In the genomic region with DNA sequence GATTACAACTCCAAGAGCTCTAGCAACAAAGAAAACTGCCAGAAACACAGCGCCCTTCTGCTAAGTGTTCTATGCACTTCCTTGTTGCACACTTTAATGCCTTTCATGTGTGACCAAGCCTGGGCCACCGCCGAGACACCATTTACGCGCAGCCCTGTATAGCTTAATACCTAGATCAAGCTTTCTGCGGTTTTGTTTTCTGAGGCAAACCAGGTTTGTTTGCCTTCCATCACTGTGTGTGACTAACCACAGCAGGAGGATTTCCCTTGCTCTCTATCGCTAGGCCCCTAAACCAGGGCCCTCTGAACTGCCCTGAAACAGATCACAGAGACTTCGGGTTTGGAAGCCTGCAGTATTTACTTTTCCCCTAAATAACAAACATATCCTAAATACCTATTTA, we compare ENCODE assay signal across 21 mouse cellular contexts.
DNase-seq lines count a peak whose midpoint lies in the region; ATAC-seq lines count a peak whose summit lies in the region.
"Had no signal": no experiment of that assay in that cellular context is flagged by ENCODE, and none has a peak within 500 bp of the region (broad histone marks: within the 10 kb centered on the region; RNA-seq: fewer than 3 reads in every experiment).

No protein-coding gene starts in this region.

- ATAC-seq in embryonic facial prominence, embryonic 13.5 days (ENCODE audit: insufficient number of reproducible peaks, insufficient read depth, low FRiP score, low TSS enrichment, low read depth) = no peak
- peak; percentile 35; the same call in 1 of the 2 replicates for ATAC-seq in stomach, embryonic 16.5 days (ENCODE audit: insufficient read depth, low FRiP score)
- ATAC-seq: forebrain, embryonic 13.5 days; forebrain, postnatal 0 days; intestine, embryonic 15.5 days; Patski had no signal

- WGBS in embryonic facial prominence, embryonic 13.5 days = 35% methylated on average over 8 of the region's 8 CpGs
- WGBS in embryonic facial prominence, embryonic 10.5 days = 78% methylated on average over 8 of the region's 8 CpGs
- WGBS in stomach, embryonic 16.5 days = 60% methylated on average over 8 of the region's 8 CpGs

- no peak overlapping the region for H3K4me3 ChIP-seq in embryonic facial prominence, embryonic 13.5 days
- no peak overlapping the region for H3K4me3 ChIP-seq in embryonic facial prominence, embryonic 10.5 days
- H3K4me3 ChIP-seq in stomach, embryonic 16.5 days (replicated peaks; ENCODE audit: low read length) = no peak overlapping the region
- H3K4me3 ChIP-seq: embryonic facial prominence, embryonic 12.5 days; forebrain, embryonic 13.5 days; heart, embryonic 12.5 days; hindbrain, embryonic 10.5 days; intestine, embryonic 15.5 days had no signal

- H3K36me3 ChIP-seq in embryonic facial prominence, embryonic 13.5 days = no peaks in the 10 kb centered on the region
- no peaks in the 10 kb centered on the region for H3K36me3 ChIP-seq in embryonic facial prominence, embryonic 10.5 days (replicated peaks)
- no peaks in the 10 kb centered on the region for H3K36me3 ChIP-seq in stomach, embryonic 16.5 days (ENCODE audit: control insufficient read depth, insufficient read depth, low read length)
- H3K36me3 ChIP-seq: embryonic facial prominence, embryonic 12.5 days; heart, embryonic 12.5 days; hindbrain, embryonic 10.5 days; intestine, embryonic 15.5 days had no signal

- H3K4me2 ChIP-seq in embryonic facial prominence, embryonic 13.5 days = no peak overlapping the region
- H3K4me2 ChIP-seq in stomach, embryonic 16.5 days (ENCODE audit: low read depth, low read length) = no peak overlapping the region
- H3K4me2 ChIP-seq: embryonic facial prominence, embryonic 12.5 days; forebrain, embryonic 13.5 days; heart, embryonic 12.5 days; hindbrain, embryonic 14.5 days; intestine, embryonic 15.5 days had no signal

- no peaks in the 10 kb centered on the region for H3K27me3 ChIP-seq in embryonic facial prominence, embryonic 13.5 days
- H3K27me3 ChIP-seq in embryonic facial prominence, embryonic 10.5 days (replicated peaks; ENCODE audit: low read depth, poor library complexity, severe bottlenecking) = no peaks in the 10 kb centered on the region
- H3K27me3 ChIP-seq in stomach, embryonic 16.5 days (ENCODE audit: control insufficient read depth, insufficient read depth, low read length) = no peaks in the 10 kb centered on the region
- H3K27me3 ChIP-seq: embryonic facial prominence, embryonic 12.5 days; forebrain, embryonic 13.5 days; heart, embryonic 12.5 days; intestine, embryonic 15.5 days; Patski had no signal

- no peaks in the 10 kb centered on the region for H3K9me3 ChIP-seq in embryonic facial prominence, embryonic 13.5 days
- H3K9me3 ChIP-seq in embryonic facial prominence, embryonic 10.5 days = no peaks in the 10 kb centered on the region
- no peaks in the 10 kb centered on the region for H3K9me3 ChIP-seq in stomach, embryonic 16.5 days (replicated peaks; ENCODE audit: control insufficient read depth, low read length)
- H3K9me3 ChIP-seq: embryonic facial prominence, embryonic 12.5 days; forebrain, embryonic 13.5 days; heart, embryonic 12.5 days; hindbrain, embryonic 10.5 days; intestine, embryonic 15.5 days had no signal

- no peak overlapping the region for H3K9ac ChIP-seq in embryonic facial prominence, embryonic 13.5 days
- H3K9ac ChIP-seq in stomach, embryonic 16.5 days (ENCODE audit: low read length) = no peak overlapping the region
- H3K9ac ChIP-seq: embryonic facial prominence, embryonic 12.5 days; forebrain, embryonic 13.5 days; forebrain, postnatal 0 days; heart, embryonic 12.5 days; hindbrain, embryonic 14.5 days; intestine, embryonic 15.5 days had no signal

- peak overlapping the region; percentile 44; the same call in 1 of the 2 replicates for H3K27ac ChIP-seq in embryonic facial prominence, embryonic 13.5 days
- H3K27ac ChIP-seq in embryonic facial prominence, embryonic 10.5 days (replicated peaks) = no peak overlapping the region
- H3K27ac ChIP-seq in stomach, embryonic 16.5 days (ENCODE audit: low read length) = no peak overlapping the region
- H3K27ac ChIP-seq: embryonic facial prominence, embryonic 12.5 days; forebrain, embryonic 13.5 days; hindbrain, embryonic 10.5 days; hindbrain, embryonic 14.5 days; intestine, embryonic 15.5 days had no signal

- H3K4me1 ChIP-seq in embryonic facial prominence, embryonic 13.5 days = peaks cover 14% of the 10 kb centered on the region; the same call in 1 of the 2 replicates
- peaks cover 4% of the 10 kb centered on the region; the same call in 1 of the 2 replicates for H3K4me1 ChIP-seq in embryonic facial prominence, embryonic 10.5 days
- peaks cover 7% of the 10 kb centered on the region; the same call in 1 of the 2 replicates for H3K4me1 ChIP-seq in stomach, embryonic 16.5 days (ENCODE audit: control insufficient read depth, insufficient read depth, low read length)
- H3K4me1 ChIP-seq: embryonic facial prominence, embryonic 12.5 days; forebrain, embryonic 13.5 days; heart, embryonic 12.5 days; hindbrain, embryonic 10.5 days; intestine, embryonic 15.5 days had no signal

- no peak for DNase-seq in embryonic facial prominence, embryonic 10.5 days (ENCODE audit: low spot score)
- DNase-seq in testis, postnatal 10 days (ENCODE audit: low spot score) = peak; percentile 20
- no peak for DNase-seq in testis, postnatal 14 days (ENCODE audit: low spot score)
- no peak for DNase-seq in cerebellum, postnatal 4 days (ENCODE audit: low spot score in 2 of 2)
- DNase-seq in gastrocnemius, postnatal 25 days = no peak
- DNase-seq: adrenal gland, adult 2 months; adrenal gland, postnatal 25 days; B cell, adult 2 months; cerebellum, adult 18-20 months; cerebellum, postnatal 10 days; embryo, embryonic 11 days; forebrain, postnatal 0 days had no signal
